Mouse (Mus musculus) kidney, postnatal 14 days (tissue): Measurements from ENCODE around the gene Spred2.

Experiments used
- DNase-seq: peaks from one replicate; pipeline ENCODE4 v3.0.0; 2022; ENCODE audit warnings: mixed read lengths

The Spred2 gene

GRCm38 (mm10) chr11:20064926-20065325, 140.8 kb downstream of the Spred2 start:
- DNase-seq: no peak

GRCm38 (mm10) chr11:20066106-20066505, 141.9 kb downstream of the Spred2 start:
- DNase-seq: no peak

DNA sequence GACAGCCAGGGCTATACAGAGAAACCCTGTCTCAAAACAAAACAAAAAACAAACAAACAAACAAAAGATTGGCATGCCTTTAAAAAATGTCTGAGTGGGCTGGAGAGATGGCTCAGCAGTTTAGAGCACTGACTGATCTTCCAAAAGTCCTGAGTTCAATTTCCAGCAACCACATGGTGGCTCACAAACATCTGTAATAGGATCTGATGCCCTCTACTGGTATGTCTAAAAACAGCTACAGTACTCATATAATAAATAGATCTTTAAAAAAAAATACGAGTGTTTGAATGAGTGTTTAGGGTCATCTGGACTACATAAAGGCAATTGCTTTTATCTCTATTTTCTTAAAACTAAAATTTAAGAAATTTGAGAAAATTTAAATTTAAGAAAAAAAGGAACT, 143.3 kb downstream of the Spred2 start:
- DNase-seq: no peak

DNA sequence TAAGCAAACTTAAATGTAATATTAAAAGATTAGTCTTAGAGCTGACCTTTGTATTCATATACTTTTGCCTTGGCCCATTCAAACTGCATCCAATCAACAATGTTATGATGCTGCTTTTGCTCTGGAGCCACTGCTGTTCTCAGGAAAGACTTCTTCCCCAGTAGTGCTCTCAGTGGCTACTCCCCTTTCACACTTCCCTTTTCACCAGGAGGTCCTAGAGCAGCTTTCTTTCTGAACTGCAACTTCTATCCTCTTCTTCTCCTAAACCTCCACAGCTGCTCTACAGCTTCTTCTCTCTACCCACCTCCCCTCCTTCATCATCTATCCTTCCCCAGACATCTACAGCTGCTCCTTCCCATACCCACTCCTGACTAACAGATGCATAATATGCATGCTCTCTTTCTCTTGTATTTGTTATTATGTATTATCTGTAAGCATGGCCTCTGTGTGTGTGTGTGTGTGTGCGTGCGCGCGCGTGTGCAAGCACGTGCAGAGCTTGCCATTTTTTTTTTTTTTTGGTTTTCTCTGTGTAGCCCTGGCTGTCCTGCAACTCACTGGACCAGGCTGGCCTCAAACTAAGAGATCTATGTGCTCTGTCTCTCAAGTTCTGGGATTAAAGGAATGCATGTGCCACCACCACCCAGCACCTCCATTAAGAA, 144.3 kb downstream of the Spred2 start:
- DNase-seq: no peak

DNA sequence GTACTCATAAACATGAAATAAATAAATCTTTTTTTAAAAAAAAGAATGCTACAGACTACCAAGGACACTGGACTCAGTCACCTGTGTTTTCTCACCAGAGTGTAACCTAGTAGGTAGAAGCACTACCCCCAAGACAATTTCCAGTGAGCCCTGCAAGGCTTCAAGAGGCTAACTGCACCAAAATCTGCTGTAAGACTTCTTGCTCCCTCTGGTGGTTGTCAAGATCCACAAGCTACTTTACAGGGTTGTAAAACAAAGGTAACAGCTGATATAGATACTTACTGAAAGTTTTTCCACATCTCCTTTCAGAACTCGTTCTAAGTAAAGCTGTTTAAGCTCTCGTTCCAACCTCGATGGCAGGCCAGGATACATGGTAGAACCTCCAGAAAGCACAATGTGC, 148.0 kb downstream of the Spred2 start:
- peak; percentile 57 for DNase-seq

DNA sequence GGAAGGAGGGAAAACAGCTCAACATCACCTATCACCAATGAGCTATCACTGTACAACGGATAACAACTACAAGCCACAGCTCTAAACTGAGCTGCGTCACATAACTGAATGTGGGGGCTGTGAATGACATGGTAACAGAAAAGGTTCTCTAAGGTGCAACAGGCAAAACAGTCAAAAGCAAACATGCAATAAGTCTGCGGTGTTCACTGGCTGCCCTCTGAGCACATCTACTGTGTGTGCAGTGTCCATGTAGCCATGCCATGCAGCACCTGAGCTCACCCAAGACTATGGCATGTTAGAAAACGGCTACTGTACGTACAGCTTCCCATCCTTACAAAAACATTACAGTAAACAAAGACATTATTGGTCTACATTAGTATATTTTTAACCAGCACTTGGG, 148.7 kb downstream of the Spred2 start:
- DNase-seq: no peak
